Comparison of ENCODE assay signal across 19 mouse cellular contexts in the genomic region with DNA sequence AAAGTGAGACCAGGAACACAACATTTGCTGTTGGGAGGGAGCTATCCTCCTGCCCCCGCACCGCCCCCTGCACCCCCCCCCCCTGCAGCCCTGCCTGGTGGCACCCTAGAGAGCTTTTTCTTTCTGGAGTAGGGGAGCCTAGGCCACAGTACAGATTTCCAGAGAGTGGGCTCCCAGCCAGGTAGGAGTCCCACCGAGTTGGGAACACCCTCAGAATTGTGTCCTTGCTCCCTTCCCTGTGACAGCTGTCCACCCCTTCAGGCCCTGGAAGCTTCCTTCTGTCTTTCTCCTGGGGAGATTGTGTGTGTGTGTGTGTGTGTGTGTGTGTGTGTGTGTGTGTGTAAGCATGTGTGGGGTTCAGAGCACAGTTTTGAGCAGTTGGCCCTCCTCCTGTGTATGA. TPM values are rescaled to one million over a fixed set of nuclear protein-coding genes. Genes with fewer than 3 reads are reported as not detected.
DNase-seq lines count a peak whose midpoint lies in the region; ATAC-seq and TF ChIP-seq lines count a peak whose summit lies in the region.
"Had no signal": no experiment of that assay in that cellular context is flagged by ENCODE, and none has a peak within 500 bp of the region (broad histone marks: within the 10 kb centered on the region; RNA-seq: fewer than 3 reads in every experiment).

No protein-coding gene starts in this region.

- H3K27me3 ChIP-seq in heart, embryonic 10.5 days (ENCODE audit: insufficient read depth, poor library complexity, severe bottlenecking), result 0 out of 2 replicates have a peak, but pooled peaks cover 3% of the 10 kb centered on the region
- H3K27me3 ChIP-seq in liver, postnatal 0 days (ENCODE audit: insufficient read depth, low read length), result no peaks in the 10 kb centered on the region
- no peaks in the 10 kb centered on the region for H3K27me3 ChIP-seq in liver, embryonic 12.5 days (replicated peaks)
- H3K27me3 ChIP-seq in kidney, adult 2 months (replicated peaks; ENCODE audit: control insufficient read depth, insufficient read depth, low read length), result no peaks in the 10 kb centered on the region
- H3K27me3 ChIP-seq: forebrain, embryonic 13.5 days; heart, embryonic 13.5 days had no signal

- no peak for TF ChIP-seq POLR2A in kidney, adult 2 months (IDR thresholded peaks at IDR 0.05; ENCODE audit: low read depth, low read length)

- TF ChIP-seq EP300 in liver, postnatal 0 days (IDR thresholded peaks at IDR 0.05; ENCODE audit: low read depth), result no peak

- no peak overlapping the region for H3K4me2 ChIP-seq in liver, postnatal 0 days (ENCODE audit: low read depth, low read length)
- no peak overlapping the region for H3K4me2 ChIP-seq in liver, embryonic 12.5 days
- H3K4me2 ChIP-seq: forebrain, embryonic 13.5 days; heart, embryonic 13.5 days; hindbrain, embryonic 14.5 days had no signal

- no peaks in the 10 kb centered on the region for H3K36me3 ChIP-seq in heart, embryonic 10.5 days
- H3K36me3 ChIP-seq in liver, postnatal 0 days (replicated peaks; ENCODE audit: insufficient read depth, low read length), result no peaks in the 10 kb centered on the region
- no peaks in the 10 kb centered on the region for H3K36me3 ChIP-seq in liver, embryonic 12.5 days
- no peaks in the 10 kb centered on the region for H3K36me3 ChIP-seq in ES-E14 (ENCODE audit: control insufficient read depth, insufficient read depth, low read length, poor library complexity, severe bottlenecking)
- H3K36me3 ChIP-seq in kidney, adult 2 months (ENCODE audit: control insufficient read depth, insufficient read depth, low read length), result no peaks in the 10 kb centered on the region
- H3K36me3 ChIP-seq: forebrain, embryonic 10.5 days; G1E; heart, embryonic 13.5 days had no signal

- no peak for TF ChIP-seq CTCF in liver, postnatal 0 days (IDR thresholded peaks at IDR 0.05; ENCODE audit: low read depth)
- no peak for TF ChIP-seq CTCF in kidney, adult 2 months (conservative IDR thresholded peaks at IDR 0.05; ENCODE audit: insufficient read depth, insufficient read length, low read depth, low read length)

- ATAC-seq in liver, postnatal 0 days, result no peak
- no peak for ATAC-seq in liver, embryonic 12.5 days
- ATAC-seq: CD4-positive, CD25-positive, alpha-beta regulatory T cell, adult 4 months; forebrain, embryonic 13.5 days; hindbrain, postnatal 0 days; inflammation-experienced regulatory T-cells, adult 6 months had no signal

- WGBS in heart, embryonic 10.5 days, result 81% methylated on average over 3 of the region's 3 CpGs
- WGBS in liver, postnatal 0 days (ENCODE audit: insufficient replicate concordance), result 78% methylated on average over 3 of the region's 3 CpGs
- WGBS in liver, embryonic 12.5 days (ENCODE audit: insufficient replicate concordance), result 74% methylated on average over 2 of the region's 3 CpGs
- WGBS in kidney, adult 2 months, result 82% methylated on average over 3 of the region's 3 CpGs

- in situ Hi-C loops in ES-E14 (cut with MboI; ENCODE audit: low sequenced_read_pairs in 2 of 2, unreplicated experiment in 2 of 2), result loop anchor here in 1 of 2 experiments (25.0 kb wide), 1 partner anchor 110 kb away; the partner anchor contains the start of gene 4930404H24Rik

- H3K4me1 ChIP-seq in heart, embryonic 10.5 days, result peaks cover 41% of the 10 kb centered on the region
- peaks cover 10% of the 10 kb centered on the region for H3K4me1 ChIP-seq in liver, postnatal 0 days (ENCODE audit: insufficient read depth)
- H3K4me1 ChIP-seq in liver, embryonic 12.5 days, result peaks cover 42% of the 10 kb centered on the region
- H3K4me1 ChIP-seq in ES-E14 (ENCODE audit: control insufficient read depth in 2 of 2, insufficient read depth in 2 of 2, low read length in 2 of 2, poor library complexity in 1 of 2), result peaks cover 15 to 36% of the 10 kb centered on the region in 2 experiments
- peaks cover 16% of the 10 kb centered on the region; the same call in 1 of the 2 replicates for H3K4me1 ChIP-seq in kidney, adult 2 months (ENCODE audit: control insufficient read depth, insufficient read depth, low read length)

- H3K4me3 ChIP-seq in heart, embryonic 10.5 days, result no peak overlapping the region
- H3K4me3 ChIP-seq in liver, postnatal 0 days (ENCODE audit: low read depth, low read length), result no peak overlapping the region
- H3K4me3 ChIP-seq in liver, embryonic 12.5 days, result no peak overlapping the region
- no peak overlapping the region for H3K4me3 ChIP-seq in ES-E14 (ENCODE audit: insufficient read depth in 1 of 2, low read depth in 1 of 2, low read length in 2 of 2, poor library complexity in 1 of 2, severe bottlenecking in 1 of 2)
- H3K4me3 ChIP-seq in kidney, adult 2 months (ENCODE audit: insufficient read depth, low read depth, low read length), result no peak overlapping the region
- H3K4me3 ChIP-seq: forebrain, embryonic 10.5 days; forebrain, embryonic 13.5 days; heart, embryonic 13.5 days had no signal

- DNase-seq in heart, embryonic 10.5 days (ENCODE audit: low spot score), result no peak
- DNase-seq in heart, postnatal 25 days (ENCODE audit: low spot score), result no peak
- DNase-seq in liver, postnatal 0 days, result no peak
- no peak for DNase-seq in ES-E14 (ENCODE audit: low read depth, low spot score)
- DNase-seq in kidney, adult 2 months, result no peak
- DNase-seq: cerebellum, adult 11 months; cerebellum, adult 8-10 months; gastrocnemius, postnatal 25 days; heart, adult 18-20 months; heart, postnatal 14 days had no signal

- H3K9ac ChIP-seq in liver, postnatal 0 days (replicated peaks), result no peak overlapping the region
- H3K9ac ChIP-seq in liver, embryonic 12.5 days, result no peak overlapping the region
- no peak overlapping the region; the same call in 1 of the 2 replicates for H3K9ac ChIP-seq in ES-E14 (ENCODE audit: insufficient read depth, low read depth, low read length, poor library complexity, severe bottlenecking)
- H3K9ac ChIP-seq: forebrain, embryonic 13.5 days; heart, embryonic 13.5 days; hindbrain, embryonic 14.5 days had no signal

- intact Hi-C loops in heart, postnatal 25 days (cut with DNase I), result no loop called here

- H3K27ac ChIP-seq in heart, embryonic 10.5 days, result 0 out of 2 replicates have a peak overlapping the region, but pooled peaks have one; percentile 4
- peak overlapping the region; percentile 89 for H3K27ac ChIP-seq in liver, postnatal 0 days (ENCODE audit: low read depth)
- no peak overlapping the region for H3K27ac ChIP-seq in liver, embryonic 12.5 days
- H3K27ac ChIP-seq in ES-E14 (ENCODE audit: insufficient read depth, low read depth, low read length, poor library complexity, severe bottlenecking), result peak overlapping the region; percentile 56; the same call in 1 of the 2 replicates
- no peak overlapping the region for H3K27ac ChIP-seq in kidney, adult 2 months (ENCODE audit: insufficient read depth, low read depth, low read length)
- H3K27ac ChIP-seq: forebrain, embryonic 10.5 days; forebrain, embryonic 13.5 days; heart, embryonic 13.5 days; hindbrain, embryonic 14.5 days; hindbrain, postnatal 0 days had no signal

- H3K9me3 ChIP-seq in heart, embryonic 10.5 days, result no peaks in the 10 kb centered on the region
- no peaks in the 10 kb centered on the region for H3K9me3 ChIP-seq in liver, postnatal 0 days (ENCODE audit: low read length)
- H3K9me3 ChIP-seq in liver, embryonic 12.5 days (replicated peaks), result no peaks in the 10 kb centered on the region
- no peaks in the 10 kb centered on the region for H3K9me3 ChIP-seq in ES-E14 (ENCODE audit: control insufficient read depth, insufficient read depth, low read depth, low read length)
- H3K9me3 ChIP-seq: forebrain, embryonic 10.5 days; forebrain, embryonic 13.5 days; G1E; heart, embryonic 13.5 days had no signal

TF ChIP-seq in ES-E14, 5 proteins besides CTCF, POLR2A, EP300 and RAD21:
- TF ChIP-seq MAFK (IDR thresholded peaks at IDR 0.05; ENCODE audit: insufficient read depth, low read depth, low read length), result no peak
- no peak for TF ChIP-seq CHD2 (IDR thresholded peaks at IDR 0.05; ENCODE audit: low read depth, low read length)
- TF ChIP-seq HCFC1 (IDR thresholded peaks at IDR 0.05; ENCODE audit: borderline replicate concordance, insufficient read depth, low read length), result no peak
- no peak for TF ChIP-seq ZNF384 (IDR thresholded peaks at IDR 0.05; ENCODE audit: low read depth, low read length)
- TF ChIP-seq ZC3H11A (IDR thresholded peaks at IDR 0.05; ENCODE audit: borderline replicate concordance, low read depth, low read length), result no peak

RNA-seq across cellular contexts. Expression of gene Commd7, which starts 35.6 kb away (rescaled TPM):
- polyA plus RNA-seq in heart, embryonic 10.5 days (2016; fragmentation: Nextera tagmentation; extraction: Ambion mirVana), result 64.8 and 68.6 TPM in 2 replicates
- total RNA-seq in heart, postnatal 25 days (2021), result 10 to 100 TPM; 13.9 to 14.6 TPM
- 31.2 and 32.9 TPM in 2 replicates for polyA plus RNA-seq in liver, postnatal 0 days (2015; fragmentation: Nextera tagmentation; extraction: Ambion mirVana)
- polyA plus RNA-seq in liver, embryonic 12.5 days (2016; fragmentation: Nextera tagmentation; extraction: Ambion mirVana), result 44.0 and 45.7 TPM in 2 replicates
- 9.1 and 12.7 TPM in 2 replicates for total RNA-seq in ES-E14 (2012; rRNA removed)
- 14.5 and 22.3 TPM in 2 replicates for polyA plus RNA-seq in kidney, adult 2 months (2012; rRNA removed)

RNA-seq across cellular contexts. Expression of gene Dnmt3b, which starts 52.2 kb away (rescaled TPM):
- 10.2 and 17.0 TPM in 2 replicates for polyA plus RNA-seq in heart, embryonic 10.5 days (2016; fragmentation: Nextera tagmentation; extraction: Ambion mirVana)
- 1 to 10 TPM; 1.3 to 1.4 TPM for total RNA-seq in heart, postnatal 25 days (2021)
- polyA plus RNA-seq in liver, postnatal 0 days (2015; fragmentation: Nextera tagmentation; extraction: Ambion mirVana), result 4.8 and 5.3 TPM in 2 replicates
- polyA plus RNA-seq in liver, embryonic 12.5 days (2016; fragmentation: Nextera tagmentation; extraction: Ambion mirVana), result 16.6 and 17.1 TPM in 2 replicates
- 136 and 183 TPM in 2 replicates for total RNA-seq in ES-E14 (2012; rRNA removed)
- 1.3 and 1.7 TPM in 2 replicates for polyA plus RNA-seq in kidney, adult 2 months (2012; rRNA removed)

Comparison
In these comparisons a context has a peak if more than half of its experiments do, and no peak if none do; other contexts are left out.
1. H3K27ac ChIP-seq: peak in heart, embryonic 10.5 days (single experiment), liver, postnatal 0 days (single experiment) and ES-E14 (single experiment); none in liver, embryonic 12.5 days (single experiment) and kidney, adult 2 months (single experiment).